Mouse (Mus musculus): ENCODE measurements around the gene Ireb2.
A peak's percentile ranks its signal among the peaks of the same experiment; 100 is the strongest.
"Not testable (repeated sequence)": the region's sequence is repeated elsewhere in the genome, so short reads cannot be mapped to it uniquely, and the experiment has no call there.

Gene Ireb2

GRCm38 (mm10) chr9:54909446-54909845, 45.9 kb downstream of the Ireb2 start:
- DNase-seq = no peak

- DNase-seq = no peak
Observed at GRCm38 (mm10) chr9:54915576-54915975, 52.0 kb downstream of the Ireb2 start.

- peak; percentile 13 to 15 for DNase-seq
Observed at GRCm38 (mm10) chr9:54916401-54916800, 52.8 kb downstream of the Ireb2 start.

GRCm38 (mm10) chr9:54917010-54917677, 53.6 kb downstream of the Ireb2 start, which contains the start of gene Hykk:
Hykk (plus strand) TSS chr9:54917283.
- peak; percentile 92 for DNase-seq

- DNase-seq = no peak
Observed at GRCm38 (mm10) chr9:54918191-54918590, 54.6 kb downstream of the Ireb2 start.

GRCm38 (mm10) chr9:54918781-54919180, 55.2 kb downstream of the Ireb2 start:
- DNase-seq = no peak

GRCm38 (mm10) chr9:54919946-54920345, 56.4 kb downstream of the Ireb2 start:
- no peak for DNase-seq

- no peak for DNase-seq
Observed at GRCm38 (mm10) chr9:54930741-54931140, 67.2 kb downstream of the Ireb2 start.

- DNase-seq = no peak
Observed at GRCm38 (mm10) chr9:54931765-54932164, 68.2 kb downstream of the Ireb2 start.

GRCm38 (mm10) chr9:54932379-54932778, 68.8 kb downstream of the Ireb2 start:
- no peak for DNase-seq

- DNase-seq = no peak
Observed at GRCm38 (mm10) chr9:54942071-54942470, 78.5 kb downstream of the Ireb2 start.

GRCm38 (mm10) chr9:54944467-54944866, 80.9 kb downstream of the Ireb2 start:
- no peak for DNase-seq

- DNase-seq = no peak
Observed at GRCm38 (mm10) chr9:54946256-54946655, 82.7 kb downstream of the Ireb2 start.

- no peak for DNase-seq
Observed at GRCm38 (mm10) chr9:54949465-54949864, 85.9 kb downstream of the Ireb2 start.

GRCm38 (mm10) chr9:54950162-54950561, 86.6 kb downstream of the Ireb2 start:
- not testable (repeated sequence) for DNase-seq

- peak; percentile 96 for DNase-seq
Observed at GRCm38 (mm10) chr9:54950575-54951321, 87.2 kb downstream of the Ireb2 start, which contains the start of the genes Psma4 and AY074887. Psma4 (plus strand) TSS chr9:54950790. AY074887 (minus strand) TSS chr9:54950998.

- no peak for DNase-seq
Observed at GRCm38 (mm10) chr9:54961059-54961458, 97.5 kb downstream of the Ireb2 start.
